Mouse (Mus musculus): ENCODE measurements around the gene Serpina1d.
"Not testable (repeated sequence)": the region's sequence is repeated elsewhere in the genome, so short reads cannot be mapped to it uniquely, and the experiment has no call there.

Gene Serpina1d

GRCm38 (mm10) chr12:103773246-103773851 is at the start of gene Serpina1d:
Gene Serpina1d (minus strand): TSS chr12:103773592.
- DNase-seq, result not testable (repeated sequence)

- DNase-seq, result not testable (repeated sequence)
Measured at GRCm38 (mm10) chr12:103770597-103770996, 2.8 kb downstream of the Serpina1d start.

GRCm38 (mm10) chr12:103763083-103763482 is 10.3 kb downstream of the Serpina1d start:
- not testable (repeated sequence) for DNase-seq

- DNase-seq, result not testable (repeated sequence)
Measured at GRCm38 (mm10) chr12:103760316-103760715, 13.1 kb downstream of the Serpina1d start.

- DNase-seq, result not testable (repeated sequence)
Measured at GRCm38 (mm10) chr12:103745957-103746356, 27.4 kb downstream of the Serpina1d start.

GRCm38 (mm10) chr12:103737791-103738580 is 35.4 kb downstream of the Serpina1d start:
- DNase-seq, result not testable (repeated sequence)

GRCm38 (mm10) chr12:103735566-103735965 is 37.8 kb downstream of the Serpina1d start:
- not testable (repeated sequence) for DNase-seq

- DNase-seq, result not testable (repeated sequence)
Measured at GRCm38 (mm10) chr12:103735101-103735500, 38.3 kb downstream of the Serpina1d start.
